Mouse (Mus musculus) hindbrain, embryonic 16.5 days (tissue): ENCODE data around the gene Tgfb1i1. TPM values are rescaled to one million over a fixed set of nuclear protein-coding genes. Genes with fewer than 3 reads are reported as not detected.

Experiments
- microRNA-seq: library from miRNA; unstranded; fragments of <30 nt; microRNA quantifications from one replicate; pipeline ENCODE4, GENCODE M21; 2017
- polyA plus RNA-seq: library from polyadenylated mRNA; unstranded; fragments of >200 nt; fragmentation: Nextera tagmentation; extraction: Ambion mirVana; gene quantifications from 2 replicates; pipeline ENCODE4 v1.2.1, GENCODE M21; 2015

Tgfb1i1 gene
- polyA plus RNA-seq, 1 experiment from 2014 or later: 27.8 TPM

Small RNA genes lying within 50 kb of the gene (microRNA-seq; reads per million reads assigned to microRNA genes)
- not detected for gene Mir3103

Other genes with a start within 250 kb of the Tgfb1i1 start
- gene Trim72, start 242.9 kb upstream of the Tgfb1i1 start, polyA plus RNA-seq: 0.27 TPM in 1 of 2 replicates, not detected in the other
- gene Itgam, start 184.2 kb upstream of the Tgfb1i1 start, polyA plus RNA-seq: 0.94 and 1.0 TPM in 2 replicates
- not detected in 2 replicates for gene Gm49368, start 184.1 kb upstream of the Tgfb1i1 start, polyA plus RNA-seq
- gene Itgax, start 117.3 kb upstream of the Tgfb1i1 start, polyA plus RNA-seq: 0.10 TPM in 1 of 2 replicates, not detected in the other
- gene Itgad, start 92.4 kb upstream of the Tgfb1i1 start, polyA plus RNA-seq: not detected in 2 replicates
- 0.33 and 4.0 TPM in 2 replicates for gene Cox6a2, start 40.4 kb upstream of the Tgfb1i1 start, polyA plus RNA-seq
- gene Armc5, start 9.5 kb upstream of the Tgfb1i1 start, polyA plus RNA-seq: 12.0 and 14.1 TPM in 2 replicates
- 6.3 and 7.9 TPM in 2 replicates for gene 9130023H24Rik, start 8.8 kb upstream of the Tgfb1i1 start, polyA plus RNA-seq
- 0.15 TPM in 1 of 2 replicates, not detected in the other for gene Slc5a2, start 18.8 kb downstream of the Tgfb1i1 start, polyA plus RNA-seq
- gene BC017158, start 51.4 kb downstream of the Tgfb1i1 start, polyA plus RNA-seq: 22.7 and 26.9 TPM in 2 replicates
- gene Rgs10, start 171.9 kb downstream of the Tgfb1i1 start, polyA plus RNA-seq: 69.3 and 82.4 TPM in 2 replicates
- gene Tial1, start 214.9 kb downstream of the Tgfb1i1 start, polyA plus RNA-seq: 24.0 and 24.2 TPM in 2 replicates